Mouse (Mus musculus): ENCODE data around the gene Dtl. TPM values are rescaled to one million over a fixed set of nuclear protein-coding genes. Genes with fewer than 3 reads are reported as not detected.
A peak's percentile ranks its signal among the peaks of the same experiment; 100 is the strongest.

The Dtl gene
- 10.7 and 11.8 TPM in 2 replicates for polyA plus RNA-seq (2015; fragmentation: Nextera tagmentation; extraction: Ambion mirVana)

DNA sequence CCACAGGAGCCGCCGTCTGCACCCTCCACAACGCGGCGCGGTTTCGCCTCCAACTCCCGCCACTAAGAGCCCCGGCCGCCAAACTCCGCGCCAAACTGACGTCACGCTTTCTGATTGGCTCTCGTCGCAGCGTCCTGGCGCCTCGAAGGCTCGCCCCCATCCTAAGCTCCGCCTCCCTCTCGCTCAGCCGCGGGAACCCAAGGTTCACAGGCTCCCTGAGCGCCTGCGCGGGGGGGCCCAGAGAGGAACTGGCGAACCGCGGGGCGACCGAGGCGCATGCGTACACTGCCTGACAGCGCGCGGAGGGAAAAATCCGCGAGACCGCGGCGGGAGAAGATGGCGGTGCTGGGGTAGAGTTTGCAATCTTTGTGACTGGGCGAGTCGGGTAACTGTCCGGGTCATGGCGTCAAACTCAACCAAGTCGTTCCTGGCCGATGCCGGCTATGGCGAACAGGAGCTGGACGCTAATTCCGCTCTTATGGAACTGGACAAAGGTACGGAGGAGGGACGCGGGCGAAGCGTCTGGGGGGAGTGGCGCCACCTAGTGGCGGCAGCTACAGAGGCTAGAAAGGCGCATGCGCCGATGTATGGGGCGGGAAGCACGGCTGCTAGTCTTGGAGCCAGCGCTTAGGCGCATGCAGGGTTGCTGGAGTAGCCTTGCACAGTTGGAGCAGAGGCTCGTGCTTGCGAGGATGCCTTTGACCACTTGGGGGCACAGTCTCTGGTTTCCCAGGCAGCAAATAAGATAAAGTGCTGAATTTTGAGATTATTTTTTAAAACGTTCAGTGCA, at the start of gene Dtl, which contains the start of gene Ints7:
TSS of gene Dtl (minus strand) at position 87 of the 790 bp plus-strand sequence.
TSS of gene Ints7 (plus strand) at position 179 of the 790 bp plus-strand sequence.
- TF ChIP-seq CTCF (IDR thresholded peaks at IDR 0.05; ENCODE audit: low read depth) = peak; percentile 100
- peak; percentile 6; the same call in 1 of the 2 replicates for TF ChIP-seq EP300 (IDR thresholded peaks at IDR 0.05; ENCODE audit: low read depth)
- Histone ChIP-seq H3K4me1 (ENCODE audit: insufficient read depth) (peaks cover 25% of the 10 kb centered on the region), H3K9me3 (ENCODE audit: low read length) (peaks cover 3% of the 10 kb centered on the region; the same call in 1 of the 2 replicates), H3K36me3 (replicated peaks; ENCODE audit: insufficient read depth, low read length) (no peaks in the 10 kb centered on the region; the same call in 1 of the 2 replicates), H3K9ac (replicated peaks) (peak within 1 kb of the TSS; percentile 81), H3K27me3 (ENCODE audit: insufficient read depth, low read length) (no peaks in the 10 kb centered on the region), H3K4me2 (ENCODE audit: low read depth, low read length) (peak within 1 kb of the TSS; percentile 86), H3K27ac (ENCODE audit: low read depth) (peak within 1 kb of the TSS; percentile 94), H3K4me3 (ENCODE audit: low read depth, low read length) (peak within 1 kb of the TSS; percentile 83)
- peak; percentile 96 for ATAC-seq
- WGBS (ENCODE audit: insufficient replicate concordance) = under 1% methylated on average over 70 of the region's 70 CpGs
- DNase-seq = peak; percentile 100

DNA sequence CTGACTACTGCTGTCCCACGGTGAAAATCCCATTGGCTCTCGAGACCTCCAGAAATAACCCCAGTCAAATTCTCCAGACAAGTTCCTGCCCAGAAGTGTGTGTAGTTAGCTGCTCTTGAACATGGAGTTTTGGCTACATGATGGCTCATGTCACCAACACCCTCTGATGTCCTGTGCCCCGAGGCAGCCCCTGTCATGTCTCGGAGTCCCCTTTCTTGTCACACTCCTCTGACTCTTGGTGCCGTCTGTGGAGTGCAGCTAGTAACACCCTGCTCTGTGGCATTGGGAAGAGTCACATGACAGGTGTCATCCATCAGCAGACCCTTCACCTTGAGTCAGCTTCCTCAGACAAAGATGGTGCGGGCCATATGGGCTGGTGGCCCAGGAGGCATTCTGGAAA, 49.7 kb upstream of the Dtl start:
- 61% methylated on average over 6 of the region's 6 CpGs for WGBS (ENCODE audit: insufficient replicate concordance)
- H3K27ac ChIP-seq (ENCODE audit: low read depth) = no peak overlapping the region
- H3K4me3 ChIP-seq (ENCODE audit: low read depth, low read length) = no peak overlapping the region
- ATAC-seq (no peak), DNase-seq (no peak)
- peaks cover 27% of the 10 kb centered on the region for H3K36me3 ChIP-seq (replicated peaks; ENCODE audit: insufficient read depth, low read length)
- no peaks in the 10 kb centered on the region for H3K9me3 ChIP-seq (ENCODE audit: low read length)
- no peak for TF ChIP-seq CTCF (IDR thresholded peaks at IDR 0.05; ENCODE audit: low read depth)
- no peak for TF ChIP-seq EP300 (IDR thresholded peaks at IDR 0.05; ENCODE audit: low read depth)
- no peak overlapping the region; the same call in 1 of the 2 replicates for H3K9ac ChIP-seq (replicated peaks)
- H3K4me2 ChIP-seq (ENCODE audit: low read depth, low read length) = no peak overlapping the region
- H3K27me3 ChIP-seq (ENCODE audit: insufficient read depth, low read length) = no peaks in the 10 kb centered on the region
- peaks cover 10% of the 10 kb centered on the region for H3K4me1 ChIP-seq (ENCODE audit: insufficient read depth)

DNA sequence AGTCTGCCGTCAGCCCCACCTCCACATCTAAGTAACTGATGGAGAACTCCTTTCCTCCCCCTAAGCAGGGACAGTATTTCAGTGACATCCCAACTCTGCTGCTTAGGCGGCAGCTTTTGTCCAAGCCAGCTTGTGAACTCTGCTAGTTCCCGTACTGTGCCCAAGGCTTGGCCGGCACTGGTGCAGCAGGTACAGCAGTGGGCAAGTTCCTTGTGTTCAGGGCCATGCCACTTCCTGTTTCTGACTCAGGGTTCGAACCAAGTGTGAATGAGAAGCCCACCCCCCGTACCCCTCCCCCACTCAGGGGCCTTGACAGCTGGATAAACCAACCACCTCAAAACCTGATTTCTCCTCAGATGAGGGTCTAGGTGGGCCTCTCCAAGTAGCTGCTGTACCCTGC, 49.1 kb upstream of the Dtl start:
- no peak overlapping the region for H3K4me2 ChIP-seq (ENCODE audit: low read depth, low read length)
- DNase-seq (no peak), ATAC-seq (no peak)
- TF ChIP-seq EP300 (IDR thresholded peaks at IDR 0.05; ENCODE audit: low read depth) = no peak
- no peak for TF ChIP-seq CTCF (IDR thresholded peaks at IDR 0.05; ENCODE audit: low read depth)
- whole genome bisulfite sequencing (ENCODE audit: insufficient replicate concordance) = 55% methylated on average over 6 of the region's 6 CpGs
- H3K9ac ChIP-seq (replicated peaks) = no peak overlapping the region
- H3K9me3 ChIP-seq (ENCODE audit: low read length) = no peaks in the 10 kb centered on the region
- peaks cover 10% of the 10 kb centered on the region for H3K4me1 ChIP-seq (ENCODE audit: insufficient read depth)
- H3K27me3 ChIP-seq (ENCODE audit: insufficient read depth, low read length) = no peaks in the 10 kb centered on the region
- H3K27ac ChIP-seq (ENCODE audit: low read depth) = no peak overlapping the region
- peaks cover 32% of the 10 kb centered on the region for H3K36me3 ChIP-seq (replicated peaks; ENCODE audit: insufficient read depth, low read length)
- H3K4me3 ChIP-seq (ENCODE audit: low read depth, low read length) = no peak overlapping the region

DNA sequence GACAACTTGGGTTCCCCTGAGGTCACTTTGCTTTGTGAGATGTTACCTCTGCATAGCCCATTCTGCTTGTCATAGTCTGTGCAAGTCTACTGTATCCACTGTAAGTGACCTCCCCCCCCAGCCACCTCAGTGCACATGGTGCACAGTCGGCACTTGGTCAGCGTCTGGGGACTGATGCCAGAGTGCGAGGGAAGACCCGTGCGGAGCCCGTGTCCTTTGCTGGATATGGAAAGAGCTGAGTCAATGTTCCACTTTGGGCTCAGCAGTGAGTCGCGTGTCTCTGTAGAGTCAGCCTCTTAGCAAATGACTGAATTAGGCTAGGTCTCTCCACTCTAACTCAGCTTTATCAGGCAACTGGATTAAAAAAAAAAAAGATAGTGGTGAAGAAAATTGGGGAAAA, 47.5 kb upstream of the Dtl start:
- Histone ChIP-seq H3K27me3 (ENCODE audit: insufficient read depth, low read length) (no peaks in the 10 kb centered on the region), H3K4me2 (ENCODE audit: low read depth, low read length) (no peak overlapping the region), H3K27ac (ENCODE audit: low read depth) (no peak overlapping the region), H3K9me3 (ENCODE audit: low read length) (no peaks in the 10 kb centered on the region), H3K36me3 (replicated peaks; ENCODE audit: insufficient read depth, low read length) (peaks cover 44% of the 10 kb centered on the region), H3K9ac (replicated peaks) (no peak overlapping the region), H3K4me3 (ENCODE audit: low read depth, low read length) (no peak overlapping the region), H3K4me1 (ENCODE audit: insufficient read depth) (peaks cover 3% of the 10 kb centered on the region; the same call in 1 of the 2 replicates)
- no peak for DNase-seq
- no peak for ATAC-seq
- WGBS (ENCODE audit: insufficient replicate concordance) = 85% methylated on average over 8 of the region's 8 CpGs
- no peak for TF ChIP-seq CTCF (IDR thresholded peaks at IDR 0.05; ENCODE audit: low read depth)
- TF ChIP-seq EP300 (IDR thresholded peaks at IDR 0.05; ENCODE audit: low read depth) = no peak

DNA sequence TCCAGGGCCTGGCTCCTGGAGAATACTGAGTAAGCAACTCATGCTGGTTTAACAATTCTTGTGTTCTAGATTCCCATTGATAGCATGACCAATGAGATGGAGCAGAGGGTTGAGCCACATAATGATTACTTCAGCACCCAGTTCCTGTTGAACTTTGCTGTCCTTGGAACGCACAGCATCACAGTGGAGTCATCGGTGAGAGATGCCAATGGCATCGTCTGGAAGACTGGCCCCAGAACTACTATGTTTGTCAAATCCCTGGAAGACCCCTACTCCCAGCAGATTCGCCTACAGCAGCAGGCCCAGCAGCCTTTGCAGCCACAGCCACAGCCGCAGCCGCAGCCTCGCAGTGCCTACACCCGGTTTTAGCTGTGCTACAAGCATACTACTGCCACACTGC, 45.8 kb upstream of the Dtl start:
- Histone ChIP-seq H3K4me2 (ENCODE audit: low read depth, low read length) (no peak overlapping the region), H3K27ac (ENCODE audit: low read depth) (no peak overlapping the region), H3K4me1 (ENCODE audit: insufficient read depth) (peaks cover 2% of the 10 kb centered on the region; the same call in 1 of the 2 replicates), H3K9ac (replicated peaks) (no peak overlapping the region), H3K27me3 (ENCODE audit: insufficient read depth, low read length) (no peaks in the 10 kb centered on the region), H3K9me3 (ENCODE audit: low read length) (no peaks in the 10 kb centered on the region), H3K36me3 (replicated peaks; ENCODE audit: insufficient read depth, low read length) (peaks cover 59% of the 10 kb centered on the region), H3K4me3 (ENCODE audit: low read depth, low read length) (no peak overlapping the region)
- TF ChIP-seq EP300 (IDR thresholded peaks at IDR 0.05; ENCODE audit: low read depth) (no peak), CTCF (IDR thresholded peaks at IDR 0.05; ENCODE audit: low read depth) (no peak)
- ATAC-seq (no peak), DNase-seq (no peak)
- WGBS (ENCODE audit: insufficient replicate concordance) = 95% methylated on average over 8 of the region's 8 CpGs

DNA sequence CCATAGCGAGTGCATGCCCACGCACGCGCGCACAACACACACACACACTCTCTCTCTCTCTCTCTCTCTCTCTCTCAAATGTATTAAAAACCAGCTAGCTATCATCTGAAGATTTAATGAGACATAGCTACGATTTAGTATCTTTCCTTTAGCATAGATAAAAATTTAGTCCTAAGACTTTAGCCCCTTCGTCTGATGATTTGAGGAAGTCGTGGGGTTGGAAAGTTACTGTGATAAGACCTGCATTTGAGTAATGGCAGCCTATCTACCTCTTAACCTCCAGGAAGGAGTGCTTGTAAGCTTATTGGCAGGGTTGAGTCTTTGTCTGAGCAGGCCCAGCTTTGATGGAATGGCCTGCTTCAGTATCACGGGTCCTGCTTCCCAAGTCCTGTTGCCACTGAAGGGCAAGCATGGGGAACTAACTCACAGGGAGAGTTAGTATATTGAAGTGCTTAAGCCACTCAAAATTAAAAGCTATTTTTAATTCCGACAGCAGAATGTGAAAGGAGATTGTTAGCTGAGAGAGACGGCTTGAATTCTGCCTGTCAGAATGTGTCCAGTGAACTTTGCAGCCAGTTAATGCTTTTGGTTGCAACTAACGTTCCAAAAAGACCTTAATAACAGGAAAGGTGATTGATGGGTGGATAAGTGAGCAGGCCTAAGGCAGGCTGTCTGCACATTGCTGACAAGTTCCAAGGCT, 42.9 kb upstream of the Dtl start:
- no peak overlapping the region for H3K4me3 ChIP-seq (ENCODE audit: low read depth, low read length)
- no peak overlapping the region for H3K27ac ChIP-seq (ENCODE audit: low read depth)
- no peak for ATAC-seq
- WGBS (ENCODE audit: insufficient replicate concordance) = 83% methylated on average over 12 of the region's 12 CpGs
- no peak for DNase-seq
- no peak overlapping the region for H3K4me2 ChIP-seq (ENCODE audit: low read depth, low read length)
- H3K4me1 ChIP-seq (ENCODE audit: insufficient read depth) = no peaks in the 10 kb centered on the region
- H3K9me3 ChIP-seq (ENCODE audit: low read length) = no peaks in the 10 kb centered on the region
- no peak overlapping the region for H3K9ac ChIP-seq (replicated peaks)
- TF ChIP-seq EP300 (IDR thresholded peaks at IDR 0.05; ENCODE audit: low read depth) (no peak), CTCF (IDR thresholded peaks at IDR 0.05; ENCODE audit: low read depth) (no peak)
- H3K36me3 ChIP-seq (replicated peaks; ENCODE audit: insufficient read depth, low read length) = peaks cover 82% of the 10 kb centered on the region
- H3K27me3 ChIP-seq (ENCODE audit: insufficient read depth, low read length) = no peaks in the 10 kb centered on the region

Data from liver, postnatal 0 days (tissue).